Mouse (Mus musculus) heart, postnatal 4 days (tissue): ENCODE measurements around the gene Vcp. TPM values are rescaled to one million over a fixed set of nuclear protein-coding genes. Genes with fewer than 3 reads are reported as not detected.

Experiments
- DNase-seq: peaks from one replicate; pipeline ENCODE4 v3.0.0; 2021
- total RNA-seq, 2 experiments: library from RNA; stranded (reverse); gene quantifications; 2 replicates each; pipeline ENCODE4 v1.2.3; 2021

Gene Vcp
- total RNA-seq, 2 experiments from 2014 or later: 291 to 295 TPM

GRCm38 (mm10) chr4:42944185-42944584, 56.1 kb downstream of the Vcp start:
- DNase-seq: no peak

- DNase-seq: no peak
These were observed 57.0 kb downstream of the Vcp start for GRCm38 (mm10) chr4:42943341-42943740.

- DNase-seq: no peak
These were observed 58.9 kb downstream of the Vcp start for GRCm38 (mm10) chr4:42941396-42941795.

- DNase-seq: peak; percentile 83
These were observed 66.7 kb downstream of the Vcp start for GRCm38 (mm10) chr4:42933630-42934029.

GRCm38 (mm10) chr4:42932229-42932969, 67.9 kb downstream of the Vcp start:
- DNase-seq: peak; percentile 34

Other genes starting within 250 kb of the Vcp start
- gene Ccl19, start 243.9 kb downstream of the Vcp start, total RNA-seq: not detected
- 10 to 100 TPM; 10.4 to 14.7 TPM for gene Ccl21a, start 226.5 kb downstream of the Vcp start, total RNA-seq
- gene Fam205a1, start 146.6 kb downstream of the Vcp start, total RNA-seq: not detected
- gene Gm12394, start 143.7 kb downstream of the Vcp start, total RNA-seq: not detected
- gene Fam205c, start 126.3 kb downstream of the Vcp start, total RNA-seq: 1 to 10 TPM; 1.3 TPM
- 10 to 100 TPM; 15.2 to 23.1 TPM for gene Phf24, start 83.8 kb downstream of the Vcp start, total RNA-seq
- gene Dnajb5, start 50.7 kb downstream of the Vcp start, total RNA-seq: 10 to 100 TPM; 82.4 to 91.9 TPM
- not detected for gene 1700022I11Rik, start 30.9 kb downstream of the Vcp start, total RNA-seq
- 1 to 10 TPM; 7.4 to 8.2 TPM for gene Fancg, start 10.0 kb upstream of the Vcp start, total RNA-seq
- 10 to 100 TPM; 24.7 to 24.9 TPM for gene Pigo, start 25.3 kb upstream of the Vcp start, total RNA-seq
- gene Stoml2, start 31.2 kb upstream of the Vcp start, total RNA-seq: 100 to 1,000 TPM; 101 to 107 TPM
- 10 to 100 TPM; 20.4 to 20.7 TPM for gene Fam214b, start 45.7 kb upstream of the Vcp start, total RNA-seq
- 10 to 100 TPM; 39.9 to 42.1 TPM for gene Unc13b, start 58.4 kb upstream of the Vcp start, total RNA-seq